Mouse (Mus musculus): Measurements from ENCODE around the gene Secisbp2l. TPM values are rescaled to one million over a fixed set of nuclear protein-coding genes. Genes with fewer than 3 reads are reported as not detected.

Secisbp2l gene
- polyA plus RNA-seq, 1 experiment from 2014 or later = 22.4 TPM

- no peak overlapping the region for H3K27ac ChIP-seq
- no peak overlapping the region for H3K9ac ChIP-seq (replicated peaks)
- peaks cover 2% of the 10 kb centered on the region; the same call in 1 of the 2 replicates for H3K9me3 ChIP-seq
- no peaks in the 10 kb centered on the region for H3K27me3 ChIP-seq
- H3K4me1 ChIP-seq (replicated peaks) = no peaks in the 10 kb centered on the region
- H3K4me2 ChIP-seq = no peak overlapping the region
- no peak overlapping the region for H3K4me3 ChIP-seq (replicated peaks)
- 88% methylated on average over 2 of the region's 2 CpGs for whole genome bisulfite sequencing
- no peaks in the 10 kb centered on the region for H3K36me3 ChIP-seq
- ATAC-seq (ENCODE audit: insufficient number of reproducible peaks, insufficient read depth, low FRiP score, low TSS enrichment, low read depth) = no peak
Observed at GRCm38 (mm10) chr2:125702851-125703250, 79.8 kb downstream of the Secisbp2l start.

GRCm38 (mm10) chr2:125701606-125702005 lies 81.1 kb downstream of the Secisbp2l start:
- Histone ChIP-seq H3K4me1 (replicated peaks) (no peaks in the 10 kb centered on the region), H3K4me2 (no peak overlapping the region), H3K27me3 (no peaks in the 10 kb centered on the region), H3K27ac (no peak overlapping the region), H3K9ac (replicated peaks) (no peak overlapping the region), H3K9me3 (peaks cover 4% of the 10 kb centered on the region; the same call in 1 of the 2 replicates), H3K4me3 (replicated peaks) (no peak overlapping the region), H3K36me3 (no peaks in the 10 kb centered on the region)
- ATAC-seq (ENCODE audit: insufficient number of reproducible peaks, insufficient read depth, low FRiP score, low TSS enrichment, low read depth) = no peak
- 72% methylated on average over 2 of the region's 2 CpGs for WGBS

DNA sequence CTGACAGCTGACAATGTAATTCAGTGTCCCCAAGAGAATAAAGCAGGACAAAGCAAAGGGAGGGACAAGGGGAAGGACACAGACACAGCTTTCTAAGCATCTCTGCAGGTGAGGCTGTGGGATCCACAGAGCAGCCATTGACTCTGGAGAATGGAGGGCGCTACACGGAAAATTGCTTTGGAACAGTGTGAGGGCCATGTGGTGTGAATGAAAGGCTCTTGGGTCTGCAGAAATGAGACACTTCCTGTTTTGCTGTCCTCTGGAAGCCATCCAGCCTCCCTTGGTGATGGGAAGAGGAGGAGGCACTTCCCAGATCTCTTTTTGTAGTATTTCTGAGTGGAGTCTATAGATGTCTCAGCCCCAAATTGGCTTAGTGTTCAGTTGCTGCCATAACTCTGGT lies 86.5 kb downstream of the Secisbp2l start:
- H3K27ac ChIP-seq = no peak overlapping the region
- no peak for ATAC-seq (ENCODE audit: insufficient number of reproducible peaks, insufficient read depth, low FRiP score, low TSS enrichment, low read depth)
- no peak overlapping the region for H3K9ac ChIP-seq (replicated peaks)
- no peak overlapping the region for H3K4me3 ChIP-seq (replicated peaks)
- H3K27me3 ChIP-seq = no peaks in the 10 kb centered on the region
- peaks cover 4% of the 10 kb centered on the region; the same call in 1 of the 2 replicates for H3K9me3 ChIP-seq
- H3K4me1 ChIP-seq (replicated peaks) = no peaks in the 10 kb centered on the region
- H3K36me3 ChIP-seq = no peaks in the 10 kb centered on the region
- 74% methylated on average over 2 of the region's 2 CpGs for WGBS
- H3K4me2 ChIP-seq = no peak overlapping the region

GRCm38 (mm10) chr2:125694798-125695197 lies 87.9 kb downstream of the Secisbp2l start:
- Histone ChIP-seq H3K9me3 (peaks cover 4% of the 10 kb centered on the region; the same call in 1 of the 2 replicates), H3K27ac (no peak overlapping the region), H3K36me3 (no peaks in the 10 kb centered on the region), H3K27me3 (no peaks in the 10 kb centered on the region), H3K4me1 (replicated peaks) (no peaks in the 10 kb centered on the region), H3K9ac (replicated peaks) (no peak overlapping the region), H3K4me2 (no peak overlapping the region), H3K4me3 (replicated peaks) (no peak overlapping the region)
- no peak for ATAC-seq (ENCODE audit: insufficient number of reproducible peaks, insufficient read depth, low FRiP score, low TSS enrichment, low read depth)
- WGBS = 80% methylated on average over 2 of the region's 2 CpGs

DNA sequence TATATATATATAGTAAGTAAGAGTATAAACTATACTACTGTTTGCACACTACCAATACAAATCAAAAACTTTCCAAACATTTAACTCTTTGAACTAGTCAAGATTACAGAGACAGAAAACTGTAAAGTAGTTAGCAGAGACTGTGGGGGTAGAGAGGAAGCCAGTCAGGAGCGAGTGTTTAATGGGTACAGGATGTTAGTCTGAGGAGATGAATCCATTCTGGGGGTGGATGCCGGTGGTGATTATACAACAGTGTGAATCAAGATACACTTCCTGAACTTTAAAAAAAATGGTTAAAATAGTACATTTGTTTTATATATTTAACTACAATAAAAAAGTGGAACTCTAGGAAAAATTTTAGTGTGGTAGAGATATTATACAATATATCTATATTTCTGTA lies 90.7 kb downstream of the Secisbp2l start:
- Histone ChIP-seq H3K4me3 (replicated peaks) (no peak overlapping the region), H3K36me3 (no peaks in the 10 kb centered on the region), H3K4me2 (no peak overlapping the region), H3K9ac (replicated peaks) (no peak overlapping the region), H3K27me3 (no peaks in the 10 kb centered on the region), H3K4me1 (replicated peaks) (no peaks in the 10 kb centered on the region), H3K9me3 (no peaks in the 10 kb centered on the region), H3K27ac (no peak overlapping the region)
- no peak for ATAC-seq (ENCODE audit: insufficient number of reproducible peaks, insufficient read depth, low FRiP score, low TSS enrichment, low read depth)
- WGBS = 55% methylated on average over 2 of the region's 2 CpGs

Other genes starting within 250 kb of the Secisbp2l start
- gene Cep152, start 157.8 kb downstream of the Secisbp2l start, polyA plus RNA-seq (2016; fragmentation: Nextera tagmentation; extraction: Ambion mirVana) = 9.3 and 9.7 TPM in 2 replicates
- gene Eid1, start 109.8 kb downstream of the Secisbp2l start, polyA plus RNA-seq (2016; fragmentation: Nextera tagmentation; extraction: Ambion mirVana) = 276 and 293 TPM in 2 replicates
- 1.1 and 1.2 TPM in 2 replicates for gene Shc4, start 58.7 kb downstream of the Secisbp2l start, polyA plus RNA-seq (2016; fragmentation: Nextera tagmentation; extraction: Ambion mirVana)
- 36.7 and 41.7 TPM in 2 replicates for gene Galk2, start 76.2 kb upstream of the Secisbp2l start, polyA plus RNA-seq (2016; fragmentation: Nextera tagmentation; extraction: Ambion mirVana)
- 91.7 and 98.0 TPM in 2 replicates for gene Cops2, start 76.3 kb upstream of the Secisbp2l start, polyA plus RNA-seq (2016; fragmentation: Nextera tagmentation; extraction: Ambion mirVana)

All from limb, embryonic 12.5 days (tissue).